Mouse (Mus musculus) cerebellum, postnatal 25 days (tissue): ENCODE measurements at regions not wholly inside any gene's neighbourhood (a gene's known extent, or its start where the extent isn't known, plus 50 kb on each side); places are given as distances from the start of the nearest gene placed in this dataset.
A peak's percentile ranks its signal among the peaks of the same experiment; 100 is the strongest.

ENCODE experiments used
- DNase-seq, 2 experiments: peaks; one replicate each; pipeline ENCODE4 v3.0.0; 2021; ENCODE audit warnings: mixed read lengths in 2 of 2

GRCm38 (mm10) chr11:48427423-48427822 lies 372.7 kb upstream of the Rack1 start:
- DNase-seq = no peak

GRCm38 (mm10) chr11:48426446-48426845 lies 373.7 kb upstream of the Rack1 start:
- no peak for DNase-seq

- no peak for DNase-seq
Measured at GRCm38 (mm10) chr11:48418066-48418756, 381.9 kb upstream of the Rack1 start.

- DNase-seq = no peak
Measured at GRCm38 (mm10) chr11:48417615-48418014, 382.5 kb upstream of the Rack1 start.

- DNase-seq = no peak
Measured at GRCm38 (mm10) chr11:48398032-48398431, 402.1 kb upstream of the Rack1 start.

- no peak for DNase-seq
Measured at GRCm38 (mm10) chr11:48381489-48381888, 392.7 kb upstream of the Sgcd start.

GRCm38 (mm10) chr11:48378044-48378443 lies 389.3 kb upstream of the Sgcd start:
- DNase-seq = no peak

GRCm38 (mm10) chr11:48377269-48377668 lies 388.5 kb upstream of the Sgcd start:
- no peak for DNase-seq

GRCm38 (mm10) chr11:48351349-48352023 lies 362.7 kb upstream of the Sgcd start:
- no peak for DNase-seq

- no peak for DNase-seq
Measured at GRCm38 (mm10) chr11:48314500-48314899, 325.7 kb upstream of the Sgcd start.

- DNase-seq = no peak
Measured at GRCm38 (mm10) chr11:48295370-48295769, 306.6 kb upstream of the Sgcd start.

GRCm38 (mm10) chr11:48262492-48262891 lies 273.7 kb upstream of the Sgcd start:
- DNase-seq = no peak

GRCm38 (mm10) chr11:48261089-48261488 lies 272.3 kb upstream of the Sgcd start:
- DNase-seq = no peak

GRCm38 (mm10) chr11:48250678-48251317 lies 262.0 kb upstream of the Sgcd start:
- no peak for DNase-seq

- DNase-seq = no peak
Measured at GRCm38 (mm10) chr11:48249315-48249714, 260.5 kb upstream of the Sgcd start.

- DNase-seq = no peak
Measured at GRCm38 (mm10) chr11:48221156-48221555, 232.4 kb upstream of the Sgcd start.

GRCm38 (mm10) chr11:48219157-48219556 lies 230.4 kb upstream of the Sgcd start:
- DNase-seq = no peak

GRCm38 (mm10) chr11:48216762-48217161 lies 228.0 kb upstream of the Sgcd start:
- DNase-seq = no peak

- DNase-seq = peak; percentile 3 to 12
Measured at GRCm38 (mm10) chr11:48186604-48187003, 197.8 kb upstream of the Sgcd start.

GRCm38 (mm10) chr11:48178943-48179342 lies 190.2 kb upstream of the Sgcd start:
- DNase-seq = peak in 1 of 2 experiments; percentile 13

GRCm38 (mm10) chr11:48178174-48178573 lies 189.4 kb upstream of the Sgcd start:
- DNase-seq = no peak

- no peak for DNase-seq
Measured at GRCm38 (mm10) chr11:48176451-48176850, 187.7 kb upstream of the Sgcd start.

- DNase-seq = no peak
Measured at GRCm38 (mm10) chr11:48152219-48152618, 163.4 kb upstream of the Sgcd start.

- DNase-seq = peak in 1 of 2 experiments; percentile 0
Measured at GRCm38 (mm10) chr11:48133335-48133734, 144.6 kb upstream of the Sgcd start.
